Mouse (Mus musculus) heart, adult 2 months (tissue): ENCODE measurements around the gene Slc39a10.

Experiments used
- CTCF ChIP-seq: fragments of 200-600 bp; IDR thresholded peaks from 2 replicates; pipeline ENCODE4 v1.8.1; 2022; ENCODE audit warnings: antibody characterized with exemption, mild to moderate bottlenecking, moderate library complexity
- POLR2A ChIP-seq: fragments of 200-500 bp; IDR thresholded peaks from 2 replicates; pipeline ENCODE4 v1.6.1; 2011; ENCODE audit warnings: mild to moderate bottlenecking, low read depth, low read length, control low read depth; ENCODE audit not compliant: insufficient read depth

DNA sequence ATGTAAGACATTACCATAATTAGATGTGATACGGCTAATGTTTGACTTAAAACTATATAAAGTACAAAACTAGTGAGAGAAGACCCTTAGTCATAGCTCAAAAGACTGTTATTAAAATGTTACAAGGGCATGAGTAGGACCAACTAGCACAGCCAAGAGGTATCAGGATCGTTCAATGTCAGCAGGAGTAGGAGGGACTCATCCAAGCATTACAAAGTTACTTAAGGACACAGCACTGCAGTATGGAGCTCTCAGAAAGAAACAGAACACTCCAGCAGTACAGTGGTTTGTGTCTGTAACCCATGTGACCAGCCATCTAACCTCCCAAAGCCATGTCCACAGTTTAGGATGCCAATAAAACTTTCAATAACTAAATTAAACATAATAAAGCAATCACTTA lies 48.4 kb downstream of the Slc39a10 start:
- TF ChIP-seq POLR2A (no peak), CTCF (no peak)
